Mouse (Mus musculus): ENCODE results near the gene Ttc7b.

The Ttc7b gene

GRCm38 (mm10) chr12:100520794-100521186 is at the start of gene Ttc7b:
TSS of gene Ttc7b (minus strand) at chr12:100520826.
- DNase-seq (ENCODE audit: low spot score in 2 of 2), result peak in 1 of 2 experiments; percentile 46

GRCm38 (mm10) chr12:100568831-100569230 is 48.2 kb upstream of the Ttc7b start:
- no peak for DNase-seq (ENCODE audit: low spot score in 2 of 2)

DNA sequence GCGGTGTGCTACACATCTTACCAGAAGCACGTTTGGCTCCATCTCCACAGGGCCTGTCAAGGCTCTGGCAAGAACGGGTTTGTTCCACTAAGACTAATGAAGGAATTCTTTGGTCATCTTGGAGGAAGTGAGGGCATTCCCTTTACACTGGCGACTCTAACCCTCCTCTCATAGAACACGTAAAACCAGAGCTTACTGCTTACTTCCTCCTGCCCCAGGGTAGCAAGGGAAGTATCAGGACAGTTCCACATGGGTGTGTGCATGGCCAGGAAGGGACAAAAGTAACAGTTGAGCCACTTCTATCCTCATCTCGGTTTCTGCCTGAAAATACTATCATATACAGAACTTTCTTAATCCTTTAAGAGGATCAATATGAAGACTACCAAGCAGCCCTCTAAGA is 47.5 kb upstream of the Ttc7b start:
- DNase-seq (ENCODE audit: low spot score in 2 of 2), result no peak

DNA sequence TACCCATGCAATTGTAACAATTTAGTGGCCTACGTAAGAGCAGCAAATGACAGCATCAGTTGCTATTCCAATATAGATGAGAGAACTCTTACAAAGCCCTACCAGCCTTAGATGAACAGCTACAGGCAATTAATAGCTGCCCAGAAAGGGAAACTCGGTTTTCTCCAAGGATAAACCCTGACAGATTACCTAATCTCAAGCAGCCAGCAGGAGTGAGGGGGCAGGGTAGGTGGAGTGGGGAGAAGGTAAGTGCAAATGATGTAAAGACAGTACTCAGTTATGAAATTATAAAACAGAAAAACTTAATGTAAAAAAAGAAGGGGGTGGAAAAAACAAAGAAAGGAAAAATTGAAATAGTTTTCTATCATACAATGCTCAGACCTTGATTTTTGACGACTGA is 47.0 kb upstream of the Ttc7b start:
- DNase-seq (ENCODE audit: low spot score in 2 of 2), result no peak

DNA sequence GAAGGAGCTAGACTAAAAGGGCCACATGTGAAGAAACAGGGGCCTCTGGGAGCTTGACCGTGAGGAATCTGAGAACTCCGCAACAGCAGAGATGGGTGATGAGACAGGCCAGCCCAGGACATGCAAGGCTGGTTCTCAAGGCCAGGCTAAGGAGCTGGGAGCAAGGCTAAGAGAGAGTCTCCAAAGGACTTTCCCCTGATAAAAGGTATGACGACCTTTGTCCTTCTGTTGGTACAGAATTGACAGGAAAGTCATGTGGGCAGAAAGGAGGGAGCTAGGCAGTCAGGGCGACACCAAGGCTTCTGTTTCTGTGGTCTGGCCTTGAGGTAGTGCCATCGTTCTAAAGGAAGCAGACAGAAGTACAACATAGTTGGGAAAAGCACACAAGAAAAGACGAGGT is 33.0 kb upstream of the Ttc7b start:
- no peak for DNase-seq (ENCODE audit: low spot score in 2 of 2)

DNA sequence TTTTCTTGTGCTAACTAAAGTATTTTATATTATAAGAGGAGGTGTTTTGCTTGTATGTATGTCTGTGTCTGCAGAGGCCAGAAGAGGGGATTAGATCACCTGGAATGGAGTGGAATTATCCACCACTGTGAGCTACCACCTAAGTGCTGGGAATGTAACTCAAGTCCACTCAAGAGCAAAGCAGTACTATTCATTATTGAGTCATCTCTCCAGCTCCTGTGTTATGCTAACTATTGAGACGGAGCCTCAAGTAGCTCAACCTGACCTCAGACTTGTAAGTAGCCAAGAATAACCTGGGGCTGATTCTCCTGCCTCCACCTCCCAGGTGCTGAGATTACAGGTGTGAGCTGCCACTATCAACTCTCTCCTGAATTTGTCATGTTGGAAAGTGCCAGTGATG is 31.3 kb upstream of the Ttc7b start:
- DNase-seq (ENCODE audit: low spot score in 2 of 2), result no peak

- DNase-seq (ENCODE audit: low spot score in 2 of 2), result no peak
Measured at GRCm38 (mm10) chr12:100544194-100544567, 23.6 kb upstream of the Ttc7b start.

DNA sequence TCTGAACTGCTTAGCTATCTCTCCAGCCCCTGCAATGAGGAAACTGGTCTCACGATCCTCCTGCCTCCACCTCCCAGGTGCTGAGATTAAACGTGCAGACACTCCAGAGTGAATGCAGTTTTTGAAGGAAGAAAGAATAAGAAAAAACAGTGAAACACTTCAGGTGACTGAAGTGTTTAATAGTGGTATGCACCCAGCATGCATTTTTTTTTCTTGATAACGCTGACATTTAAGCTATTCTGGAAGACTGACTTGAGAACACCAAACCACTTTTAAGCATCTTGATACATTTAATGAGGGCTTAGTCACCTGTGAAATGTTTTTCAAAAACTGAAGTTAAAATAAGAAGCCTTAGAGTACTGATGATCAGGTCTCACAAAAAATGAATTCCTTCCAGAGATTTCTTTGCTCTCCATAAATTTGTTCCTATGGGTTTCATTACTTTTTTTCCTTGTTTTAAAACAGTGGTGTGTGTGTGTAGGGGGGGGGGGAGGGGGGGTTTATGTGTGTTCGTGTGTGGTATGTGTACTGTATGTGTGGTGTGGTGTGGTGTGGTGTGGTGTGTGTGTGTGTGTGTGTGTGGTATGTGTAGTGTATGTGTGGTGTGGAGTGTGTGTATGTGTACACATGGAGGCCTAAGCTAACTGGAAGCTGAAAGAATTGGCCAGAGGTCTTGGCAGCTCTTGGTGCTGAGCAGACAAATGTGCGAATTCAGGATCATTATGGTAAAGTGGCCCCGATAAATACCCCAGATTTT is 23.0 kb upstream of the Ttc7b start:
- no peak for DNase-seq (ENCODE audit: low spot score in 2 of 2)

GRCm38 (mm10) chr12:100542494-100542893 is 21.9 kb upstream of the Ttc7b start:
- DNase-seq (ENCODE audit: low spot score in 2 of 2), result no peak

GRCm38 (mm10) chr12:100542076-100542475 is 21.4 kb upstream of the Ttc7b start:
- no peak for DNase-seq (ENCODE audit: low spot score in 2 of 2)

GRCm38 (mm10) chr12:100539158-100539714 is 18.6 kb upstream of the Ttc7b start:
- no peak for DNase-seq (ENCODE audit: low spot score in 2 of 2)

GRCm38 (mm10) chr12:100538445-100539157 is 18.0 kb upstream of the Ttc7b start:
- DNase-seq (ENCODE audit: low spot score in 2 of 2), result no peak

DNA sequence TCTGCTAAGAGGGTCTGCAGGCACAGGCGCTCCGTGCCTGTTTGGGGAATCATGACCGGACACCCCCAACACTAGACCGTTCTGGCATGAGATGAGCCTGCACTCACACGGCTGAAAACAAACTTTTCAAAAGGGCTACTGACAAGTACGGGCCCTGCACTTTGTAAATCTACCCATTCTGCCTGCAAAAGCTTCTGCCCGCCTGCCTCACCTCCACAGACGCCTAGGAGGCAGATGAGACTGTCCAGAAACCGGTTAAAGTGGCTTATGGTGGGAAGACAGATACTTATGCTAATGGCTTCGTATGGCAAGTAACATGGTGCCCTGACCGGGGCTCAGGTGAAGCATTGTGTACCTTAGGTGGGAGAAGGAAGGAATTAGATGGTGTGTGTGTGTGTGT is 16.5 kb upstream of the Ttc7b start:
- no peak for DNase-seq (ENCODE audit: low spot score in 2 of 2)

GRCm38 (mm10) chr12:100535028-100535427 is 14.4 kb upstream of the Ttc7b start:
- no peak for DNase-seq (ENCODE audit: low spot score in 2 of 2)

- no peak for DNase-seq (ENCODE audit: low spot score in 2 of 2)
Measured at GRCm38 (mm10) chr12:100534028-100534427, 13.4 kb upstream of the Ttc7b start.

DNA sequence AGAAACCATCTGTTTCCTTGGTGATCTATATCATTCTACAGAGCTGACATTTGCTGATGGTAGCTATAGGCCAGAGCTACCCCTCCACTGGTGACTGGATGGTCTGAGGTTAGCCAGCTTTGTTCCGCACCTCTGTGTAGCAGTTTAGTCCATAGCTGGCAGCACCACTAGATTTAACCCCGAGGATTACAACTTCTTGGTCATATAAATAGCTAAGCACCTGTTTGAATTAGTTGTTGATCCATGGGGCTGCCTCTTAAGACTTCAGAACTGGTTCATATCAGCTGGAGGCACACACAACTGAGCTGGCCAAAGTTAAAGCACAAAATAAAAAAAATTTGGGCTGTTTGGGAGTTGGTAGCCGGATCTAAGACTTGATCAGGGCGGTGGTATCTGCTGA is 12.6 kb upstream of the Ttc7b start:
- DNase-seq (ENCODE audit: low spot score in 2 of 2), result no peak

GRCm38 (mm10) chr12:100531740-100532139 is 11.1 kb upstream of the Ttc7b start:
- DNase-seq (ENCODE audit: low spot score in 2 of 2), result no peak

DNA sequence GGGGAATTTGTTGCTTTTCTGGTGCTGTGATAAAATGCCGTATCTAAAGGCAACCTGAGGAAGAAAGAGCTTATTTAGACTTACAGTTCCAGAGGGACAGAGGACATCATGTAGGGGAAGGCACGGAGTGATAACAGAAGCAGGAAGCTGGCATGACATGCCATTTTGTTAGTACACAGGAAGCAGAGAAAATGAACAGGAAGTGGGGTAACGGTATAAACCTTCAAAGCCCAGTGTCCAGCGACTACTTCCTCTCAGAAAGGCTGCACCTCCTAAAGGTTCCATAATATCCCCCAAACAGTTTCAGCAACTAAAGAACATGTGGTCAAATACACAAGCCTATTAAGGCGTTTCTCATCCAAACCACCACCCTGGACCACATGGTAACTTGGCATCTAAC is 10.2 kb upstream of the Ttc7b start:
- peak in 1 of 2 experiments; percentile 17 for DNase-seq (ENCODE audit: low spot score in 2 of 2)

GRCm38 (mm10) chr12:100529651-100530050 is 9.0 kb upstream of the Ttc7b start:
- no peak for DNase-seq (ENCODE audit: low spot score in 2 of 2)

- DNase-seq (ENCODE audit: low spot score in 2 of 2), result no peak
Measured at GRCm38 (mm10) chr12:100529172-100529571, 8.5 kb upstream of the Ttc7b start.

- no peak for DNase-seq (ENCODE audit: low spot score in 2 of 2)
Measured at GRCm38 (mm10) chr12:100528246-100528645, 7.6 kb upstream of the Ttc7b start.

GRCm38 (mm10) chr12:100527753-100528152 is 7.1 kb upstream of the Ttc7b start:
- peak; percentile 54 to 56 for DNase-seq (ENCODE audit: low spot score in 2 of 2)

DNA sequence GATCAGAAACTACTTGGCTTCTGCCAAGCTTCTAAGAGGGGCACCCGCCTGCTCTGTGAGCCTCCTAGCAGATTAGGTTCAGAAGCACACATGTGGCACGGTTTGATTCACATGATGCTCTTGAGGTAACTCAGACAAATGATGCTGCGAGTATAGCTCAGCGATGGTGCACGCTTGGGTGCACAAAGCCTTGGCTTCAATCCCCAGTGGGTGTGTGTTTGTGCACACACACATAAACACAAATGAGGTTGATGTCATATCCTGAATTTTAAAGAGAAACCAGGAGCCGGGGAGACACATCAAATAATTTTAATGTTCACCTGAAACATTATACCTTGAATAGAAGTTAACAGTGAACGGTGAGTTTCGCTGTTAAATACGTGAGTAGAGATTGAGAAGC is 6.6 kb upstream of the Ttc7b start:
- no peak for DNase-seq (ENCODE audit: low spot score in 2 of 2)

Data from thymus, postnatal 10 days (tissue).